Comparison of ENCODE assay signal across 23 mouse cellular contexts in the genomic region with DNA sequence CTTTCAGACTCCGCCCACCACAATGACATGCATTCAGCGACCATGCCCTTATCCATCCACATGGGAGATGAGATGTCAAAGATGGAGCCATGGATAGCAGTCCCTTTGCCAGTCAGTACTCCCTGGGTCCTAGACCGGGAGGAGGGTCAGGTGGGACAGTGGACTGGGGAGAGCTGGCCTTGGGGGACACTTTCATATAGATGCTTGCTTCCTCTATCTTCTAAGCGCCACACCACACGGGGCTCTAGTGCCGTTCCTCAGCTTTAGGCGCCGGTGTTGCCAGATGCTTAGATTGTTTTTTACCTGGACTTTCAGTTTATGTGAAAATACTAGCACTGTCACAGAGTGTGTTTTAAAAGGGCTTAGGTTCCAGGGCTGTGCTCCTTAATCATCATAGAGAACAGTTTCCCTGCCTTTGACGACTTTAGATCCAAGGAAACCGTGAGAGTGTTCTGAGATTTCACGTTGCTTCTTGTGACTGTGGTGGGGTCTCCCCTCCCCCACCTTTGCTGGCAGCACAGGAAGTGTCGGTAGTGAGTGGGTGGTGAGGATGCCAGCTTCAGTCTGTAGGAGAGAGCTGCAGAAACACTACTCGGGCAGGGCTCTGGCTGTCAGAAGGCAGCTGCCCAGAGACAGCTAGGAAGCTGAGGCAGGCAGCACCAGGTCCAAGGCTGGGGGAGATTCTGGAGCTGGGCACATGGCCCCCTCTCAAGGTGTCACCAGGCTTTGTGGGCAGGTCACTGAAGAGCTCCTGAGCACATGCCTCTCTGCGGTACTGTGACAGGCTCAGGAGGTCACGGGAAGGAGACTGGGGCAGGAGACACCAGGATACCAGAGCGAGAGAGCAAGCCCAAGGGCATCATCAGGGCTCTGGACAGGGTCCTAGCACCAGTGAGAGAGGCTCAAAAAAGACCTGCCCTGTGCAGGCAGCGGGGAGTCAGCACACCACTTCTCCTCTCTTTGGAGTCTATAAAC. TPM values are rescaled to one million over a fixed set of nuclear protein-coding genes. Genes with fewer than 3 reads are reported as not detected.
DNase-seq lines count a peak whose midpoint lies in the region; ATAC-seq and TF ChIP-seq lines count a peak whose summit lies in the region.
"Not testable (repeated sequence)": the region's sequence is repeated elsewhere in the genome, so short reads cannot be mapped to it uniquely, and the experiment has no call there.
"Had no signal": no experiment of that assay in that cellular context is flagged by ENCODE, and none has a peak within 500 bp of the region (broad histone marks: within the 10 kb centered on the region; RNA-seq: fewer than 3 reads in every experiment).

No protein-coding gene starts in this region.

- H3K4me2 ChIP-seq in forebrain, embryonic 16.5 days (ENCODE audit: low read length); hindbrain, embryonic 15.5 days; kidney, embryonic 14.5 days (replicated peaks; ENCODE audit: low read depth, low read length): not testable (repeated sequence)

- not testable (repeated sequence) for H3K27me3 ChIP-seq in forebrain, embryonic 16.5 days (replicated peaks; ENCODE audit: control insufficient read depth, insufficient read depth, low read length); hindbrain, embryonic 15.5 days; kidney, embryonic 14.5 days (ENCODE audit: control insufficient read depth, insufficient read depth, low read length); thymus, adult 2 months (ENCODE audit: control insufficient read depth, insufficient read depth, low read length)

- not testable (repeated sequence) for TF ChIP-seq CTCF in thymus, adult 2 months (IDR thresholded peaks at IDR 0.05; ENCODE audit: borderline replicate concordance, control insufficient read depth, extremely low read depth, insufficient read depth, low read length, poor library complexity)

- not testable (repeated sequence) for H3K4me3 ChIP-seq in forebrain, embryonic 16.5 days (replicated peaks; ENCODE audit: low read length); hindbrain, embryonic 15.5 days; kidney, embryonic 14.5 days (ENCODE audit: low read length); thymus, adult 2 months (ENCODE audit: control insufficient read depth, insufficient read depth, low read length)

- not testable (repeated sequence) for H3K36me3 ChIP-seq in forebrain, embryonic 16.5 days (ENCODE audit: control insufficient read depth, insufficient read depth); hindbrain, embryonic 15.5 days; kidney, embryonic 14.5 days (ENCODE audit: control insufficient read depth, insufficient read depth, low read length); thymus, adult 2 months (ENCODE audit: control insufficient read depth, insufficient read depth, low read length)

- not testable (repeated sequence) for H3K9me3 ChIP-seq in forebrain, embryonic 16.5 days (ENCODE audit: control insufficient read depth, low read length); hindbrain, embryonic 15.5 days; kidney, embryonic 14.5 days (ENCODE audit: control insufficient read depth, low read length)

- not testable (repeated sequence) for H3K9ac ChIP-seq in forebrain, embryonic 16.5 days (replicated peaks; ENCODE audit: low read depth, low read length); hindbrain, embryonic 15.5 days; kidney, embryonic 14.5 days (ENCODE audit: low read depth, low read length)

- not testable (repeated sequence) for TF ChIP-seq POLR2A in thymus, adult 2 months (IDR thresholded peaks at IDR 0.05; ENCODE audit: control insufficient read depth, extremely low read depth, insufficient read depth, low read length, poor library complexity)

- peak; percentile 34 for DNase-seq in heart, adult 11 months
- not testable (repeated sequence) for DNase-seq in thymus, adult 2 months

- WGBS in forebrain, embryonic 16.5 days, result 63% methylated on average over 3 of the region's 17 CpGs
- WGBS in hindbrain, embryonic 15.5 days, result 56% methylated on average over 3 of the region's 17 CpGs
- WGBS in kidney, embryonic 14.5 days, result 54% methylated on average over 3 of the region's 17 CpGs
- 59% methylated on average over 3 of the region's 17 CpGs for WGBS in thymus, adult 2 months

- H3K4me1 ChIP-seq in forebrain, embryonic 16.5 days (replicated peaks; ENCODE audit: control insufficient read depth, insufficient read depth, low read length); hindbrain, embryonic 15.5 days (replicated peaks); kidney, embryonic 14.5 days (ENCODE audit: control insufficient read depth, insufficient read depth, low read length): not testable (repeated sequence)
- peaks cover 17% of the 10 kb centered on the region for H3K4me1 ChIP-seq in thymus, adult 2 months (replicated peaks; ENCODE audit: control insufficient read depth, insufficient read depth, low read length)

- H3K27ac ChIP-seq in forebrain, embryonic 16.5 days (ENCODE audit: low read length); hindbrain, embryonic 15.5 days (replicated peaks); kidney, embryonic 14.5 days (ENCODE audit: low read depth, low read length): not testable (repeated sequence)
- H3K27ac ChIP-seq in thymus, adult 2 months (ENCODE audit: control insufficient read depth, insufficient read depth, low read length), result peak overlapping the region; percentile 86

- peak; percentile 90 for ATAC-seq in activated CD4-positive, CD25-positive, alpha-beta regulatory T cell, adult 4 months
- peak; percentile 70 for ATAC-seq in forebrain, embryonic 16.5 days
- peak; percentile 67 for ATAC-seq in hindbrain, embryonic 15.5 days (ENCODE audit: low FRiP score, low read depth)
- peak; percentile 33; the same call in 1 of the 2 replicates for ATAC-seq in kidney, embryonic 14.5 days (ENCODE audit: low FRiP score, low TSS enrichment)
- ATAC-seq in megakaryocyte progenitor cell, adult 5-6 weeks (replicated peaks; ENCODE audit: poor library complexity), result peak; percentile 46

RNA-seq across cellular contexts. Expression of a gene that starts 8.1 kb away (rescaled TPM):
- not detected for polyA plus RNA-seq in activated CD4-positive, CD25-positive, alpha-beta regulatory T cell, adult 4 months (2017; shearing (Covaris generic))
- 0.77 TPM in 1 of 2 replicates, not detected in the other for polyA plus RNA-seq in forebrain, embryonic 16.5 days (2015; fragmentation: Nextera tagmentation; extraction: Ambion mirVana)
- polyA plus RNA-seq in hindbrain, embryonic 15.5 days (2015; fragmentation: Nextera tagmentation; extraction: Ambion mirVana), result 0.30 TPM in 1 of 2 replicates, not detected in the other
- polyA plus RNA-seq in kidney, embryonic 14.5 days (2014; fragmentation: Nextera tagmentation; extraction: Ambion mirVana), result not detected in 2 replicates
- total RNA-seq in megakaryocyte progenitor cell, adult 5-6 weeks (2015), result not detected in 2 replicates
- 6.0 and 6.4 TPM in 2 replicates for total RNA-seq in megakaryocyte progenitor cell, adult 5-6 weeks (2017)
- 0.54 and 0.61 TPM in 2 replicates for polyA plus RNA-seq in thymus, adult 2 months (2012; rRNA removed)
- total RNA-seq: adrenal gland, adult 2 months; adrenal gland, postnatal 25 days; CH12.LX; gastrocnemius, adult 2 months; gastrocnemius, postnatal 25 days; heart, adult 18-20 months; heart, postnatal 14 days had no signal
- polyA plus RNA-seq: C2C12; embryonic facial prominence, embryonic 10.5 days; embryonic facial prominence, embryonic 14.5 days; forebrain, embryonic 14.5 days; heart, embryonic 10.5 days; heart, embryonic 14.5 days; hindbrain, embryonic 10.5 days; intestine, embryonic 16.5 days; Patski had no signal

RNA-seq across cellular contexts. Expression of a gene that starts 54.8 kb away (rescaled TPM):
- polyA plus RNA-seq in activated CD4-positive, CD25-positive, alpha-beta regulatory T cell, adult 4 months (2017; shearing (Covaris generic)), result under 1 TPM in 1 of 2 experiments, not detected in 1; 0.20 TPM
- 0.25 and 0.31 TPM in 2 replicates for polyA plus RNA-seq in forebrain, embryonic 16.5 days (2015; fragmentation: Nextera tagmentation; extraction: Ambion mirVana)
- polyA plus RNA-seq in hindbrain, embryonic 15.5 days (2015; fragmentation: Nextera tagmentation; extraction: Ambion mirVana), result 0.19 and 0.38 TPM in 2 replicates
- polyA plus RNA-seq in kidney, embryonic 14.5 days (2014; fragmentation: Nextera tagmentation; extraction: Ambion mirVana), result 0.16 TPM in 1 of 2 replicates, not detected in the other
- total RNA-seq in megakaryocyte progenitor cell, adult 5-6 weeks (2015), result not detected in 2 replicates
- total RNA-seq in megakaryocyte progenitor cell, adult 5-6 weeks (2017), result not detected in 2 replicates
- 9.6 and 9.8 TPM in 2 replicates for polyA plus RNA-seq in thymus, adult 2 months (2012; rRNA removed)
- total RNA-seq: CH12.LX; gastrocnemius, postnatal 25 days; heart, adult 18-20 months; heart, postnatal 14 days had no signal
- polyA plus RNA-seq: C2C12; forebrain, embryonic 14.5 days; heart, embryonic 14.5 days; intestine, embryonic 16.5 days; Patski had no signal

Comparison
In these comparisons a context has a peak if more than half of its experiments do, and no peak if none do; other contexts are left out.
1. ATAC-seq: peak in every context shown above with its lines; median percentile 90 in activated CD4-positive, CD25-positive, alpha-beta regulatory T cell, adult 4 months; 70 in forebrain, embryonic 16.5 days; 67 in hindbrain, embryonic 15.5 days; 46 in megakaryocyte progenitor cell, adult 5-6 weeks; 33 in kidney, embryonic 14.5 days.